Mouse (Mus musculus) adrenal gland, postnatal 25 days (tissue): ENCODE data around the gene Uba1. TPM values are rescaled to one million over a fixed set of nuclear protein-coding genes. Genes with fewer than 3 reads are reported as not detected.

Source experiments
- DNase-seq: peaks from one replicate; pipeline ENCODE4 v3.0.0; 2021; ENCODE audit warnings: mixed read lengths
- long read RNA-seq: library from polyadenylated mRNA; stranded (forward); transcript quantifications from one replicate; pipeline ENCODE4 v2.0.0, GENCODE M21; 2021
- total RNA-seq: library from RNA; stranded (reverse); gene quantifications from 2 replicates; pipeline ENCODE4 v1.2.3, GENCODE M21; 2021

Uba1 gene
- total RNA-seq: 472 and 515 TPM in 2 replicates
- long read RNA-seq, full-length matches to known transcripts: 198 of 255 reads
- long read RNA-seq, partial matches to known transcripts: 43 of 255 reads
- long read RNA-seq, other reads (novel, unspliced or antisense): 14 of 255 reads

- DNase-seq: peak; percentile 66
Measured at GRCm38 (mm10) chrX:20658026-20658652, at the start of gene Uba1. Uba1 (plus strand) TSS chrX:20658326.

DNA sequence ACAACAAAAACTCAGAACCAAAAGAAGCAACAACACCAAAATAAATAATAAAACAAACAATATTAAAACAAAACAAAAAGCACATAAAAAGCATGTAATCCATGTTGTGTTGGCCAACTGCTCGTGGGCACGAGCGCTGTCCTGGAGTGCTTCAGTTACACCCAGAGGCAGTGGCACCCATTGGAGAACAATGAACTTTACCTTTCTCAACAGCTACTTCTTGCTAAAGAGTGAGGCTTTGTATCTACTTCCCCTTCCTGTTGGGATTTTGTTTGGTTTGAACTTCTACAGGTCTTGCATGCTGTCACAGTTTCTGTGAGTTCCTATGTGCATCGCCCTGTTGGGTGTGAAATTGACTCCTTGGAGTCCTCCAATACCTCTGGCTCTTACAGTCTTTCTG is 49.6 kb upstream of the Uba1 start:
- DNase-seq: no peak

DNA sequence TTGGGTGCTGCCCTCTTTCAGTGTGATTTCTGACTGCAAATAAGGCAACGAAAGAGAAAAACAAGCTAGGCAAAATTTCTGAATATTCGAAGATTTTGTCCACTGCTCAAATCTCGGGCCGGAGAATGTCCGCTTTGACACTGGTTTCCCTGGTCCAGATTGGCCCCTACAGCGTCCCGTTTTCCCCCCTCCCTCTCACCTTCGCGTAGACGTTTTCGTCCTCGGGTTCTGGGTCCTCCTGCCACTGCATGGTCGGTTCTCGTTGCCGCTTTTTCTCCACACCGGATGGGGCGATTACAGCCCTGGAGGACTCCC is 41.3 kb upstream of the Uba1 start:
- DNase-seq: no peak

GRCm38 (mm10) chrX:20617176-20617902 is 40.8 kb upstream of the Uba1 start, which contains the start of the genes Rbm10 and Ndufb11:
Rbm10 (plus strand) TSS chrX:20617503.
Ndufb11 (minus strand) TSS chrX:20617619.
- peak; percentile 76 for DNase-seq

GRCm38 (mm10) chrX:20617903-20618399 is 40.2 kb upstream of the Uba1 start:
- DNase-seq: peak; percentile 29

DNA sequence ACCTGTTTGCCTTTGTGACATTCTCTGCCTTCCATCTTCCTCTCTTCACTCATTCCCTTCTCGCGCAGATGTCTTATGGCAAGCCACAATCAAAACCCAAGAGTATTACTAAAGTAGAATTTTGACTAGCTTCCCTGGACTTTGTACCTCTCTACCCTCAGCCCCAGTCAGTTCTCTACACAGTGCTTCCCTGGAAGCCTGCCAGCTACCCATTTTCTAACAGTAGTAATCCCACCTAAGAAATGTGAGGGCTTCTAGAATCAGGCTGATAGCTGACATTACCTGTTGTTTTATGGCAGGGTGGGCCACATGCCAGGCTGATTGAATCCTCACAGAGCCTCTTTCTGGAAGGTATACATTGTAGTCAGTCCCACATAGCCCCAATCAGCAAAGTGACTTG is 20.0 kb upstream of the Uba1 start:
- no peak for DNase-seq

DNA sequence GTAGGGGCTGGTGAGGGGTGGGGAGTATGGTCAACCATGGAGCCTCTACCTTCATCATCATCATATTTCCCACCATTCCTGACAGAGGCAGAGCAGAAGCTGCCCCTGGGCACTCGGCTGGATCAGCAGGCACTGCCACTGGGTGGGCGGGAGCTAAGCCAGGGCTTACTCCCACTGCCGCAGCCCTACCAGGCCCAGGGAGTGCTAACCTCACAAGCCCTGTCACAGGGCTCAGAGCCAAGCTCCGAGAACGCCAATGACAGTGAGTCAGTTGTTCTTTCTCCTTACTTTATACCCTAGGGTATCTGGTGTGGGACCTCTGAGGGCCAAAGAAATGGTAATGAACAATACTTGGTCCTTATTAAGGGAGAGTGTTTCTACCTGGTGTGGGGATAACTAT is 13.3 kb upstream of the Uba1 start:
- peak; percentile 12 for DNase-seq

DNA sequence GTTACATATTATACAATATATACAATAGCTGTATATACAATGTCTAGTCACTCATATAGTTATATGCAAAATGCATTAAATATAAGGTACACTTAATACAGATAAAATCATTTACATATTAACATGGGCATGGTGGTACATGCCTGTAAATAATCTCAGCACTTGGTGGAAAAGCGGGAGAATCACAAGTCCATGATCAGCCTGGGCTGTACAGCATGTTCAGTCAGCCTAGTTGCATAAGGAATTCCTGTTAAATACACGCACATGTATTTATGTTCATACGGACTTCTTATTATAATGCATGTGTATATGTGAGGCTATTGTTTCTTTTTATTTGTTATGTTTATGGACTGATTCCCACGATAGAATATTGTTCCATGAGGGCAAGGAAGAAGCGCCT is 533 bp upstream of the Uba1 start:
- DNase-seq: no peak

DNA sequence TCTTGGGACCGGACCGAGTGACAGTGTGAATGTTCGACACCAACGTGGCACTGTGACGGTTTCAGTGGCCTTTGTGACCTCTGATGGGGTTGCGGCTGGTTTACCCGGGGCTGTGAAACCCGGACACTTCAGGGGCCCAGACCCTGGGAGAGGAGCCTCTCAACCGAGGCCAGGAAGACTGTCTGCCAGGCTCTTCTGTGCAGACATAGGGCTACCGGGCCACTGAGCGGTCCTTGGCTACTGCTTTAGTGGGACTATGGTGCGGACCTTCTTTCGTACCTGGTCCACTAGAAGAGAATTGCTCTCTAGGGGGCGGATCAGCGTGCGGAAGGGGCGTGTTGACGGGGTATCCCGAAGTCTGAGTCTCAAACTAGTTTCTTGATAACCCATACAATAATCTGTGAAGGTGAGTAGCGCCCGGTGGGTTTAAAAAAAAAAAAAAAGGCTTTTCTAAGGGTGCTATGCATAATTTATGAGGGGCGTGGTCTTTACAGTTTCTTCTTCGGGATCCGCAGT is 823 bp downstream of the Uba1 start:
- DNase-seq: no peak

- no peak for DNase-seq
Measured at GRCm38 (mm10) chrX:20662317-20662715, 4.2 kb downstream of the Uba1 start.

GRCm38 (mm10) chrX:20662716-20663443 is 4.8 kb downstream of the Uba1 start:
- DNase-seq: peak; percentile 75

- no peak for DNase-seq
Measured at GRCm38 (mm10) chrX:20663444-20663790, 5.3 kb downstream of the Uba1 start.

DNA sequence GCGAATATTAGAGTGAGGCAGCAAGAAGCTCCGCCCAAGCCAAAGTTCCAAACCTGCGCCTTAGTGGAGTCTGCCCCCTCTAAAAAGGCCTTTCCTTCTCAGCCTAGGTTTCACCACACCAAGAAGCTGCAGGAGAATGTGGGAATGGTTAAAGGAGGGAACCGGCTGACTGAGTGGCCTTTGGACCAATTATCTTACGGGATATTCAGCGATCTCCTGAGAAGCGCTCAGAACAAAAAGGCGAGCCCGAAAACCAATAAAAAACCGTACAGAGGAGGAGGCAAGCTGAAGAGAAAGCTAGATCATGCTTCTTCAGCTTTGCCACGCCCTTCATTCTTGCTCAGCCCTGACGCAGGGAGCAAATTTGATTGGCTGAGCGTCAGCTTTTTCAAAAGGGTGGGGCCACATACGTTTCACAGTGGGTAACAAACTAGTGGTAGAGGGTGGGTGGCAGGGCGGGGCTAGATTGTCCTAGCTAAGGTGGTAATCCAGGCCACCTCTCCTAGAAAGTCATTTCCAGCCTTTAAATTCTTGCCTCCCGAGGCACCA is 29.5 kb downstream of the Uba1 start, which contains the start of gene Cdk16:
Cdk16 (plus strand) TSS at position 436 of the 549 bp plus-strand sequence.
- peak; percentile 72 for DNase-seq

GRCm38 (mm10) chrX:20688068-20688547 is 30.0 kb downstream of the Uba1 start:
- peak; percentile 81 for DNase-seq

DNA sequence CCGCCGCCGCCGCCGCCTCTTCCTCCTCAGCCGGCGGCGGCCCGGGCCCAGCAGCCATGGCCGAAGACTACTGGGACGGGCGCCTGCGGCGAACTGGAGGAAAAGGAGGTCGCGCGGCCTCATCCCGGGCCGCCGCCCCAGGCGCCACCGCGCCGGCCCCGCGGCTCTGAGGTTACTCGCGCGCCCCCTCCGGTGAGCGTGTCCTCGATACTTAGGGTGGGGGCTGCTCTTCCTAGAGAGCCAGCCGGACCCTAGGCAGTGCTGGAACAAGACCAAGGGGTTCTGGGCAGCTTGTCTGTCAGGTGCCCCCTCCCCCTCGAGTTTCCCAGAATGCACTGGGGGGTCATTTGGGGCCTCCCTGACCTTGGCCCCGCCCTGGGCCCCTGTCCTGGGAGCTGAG is 30.5 kb downstream of the Uba1 start:
- DNase-seq: peak; percentile 53

GRCm38 (mm10) chrX:20691566-20691965 is 33.4 kb downstream of the Uba1 start:
- DNase-seq: no peak

DNA sequence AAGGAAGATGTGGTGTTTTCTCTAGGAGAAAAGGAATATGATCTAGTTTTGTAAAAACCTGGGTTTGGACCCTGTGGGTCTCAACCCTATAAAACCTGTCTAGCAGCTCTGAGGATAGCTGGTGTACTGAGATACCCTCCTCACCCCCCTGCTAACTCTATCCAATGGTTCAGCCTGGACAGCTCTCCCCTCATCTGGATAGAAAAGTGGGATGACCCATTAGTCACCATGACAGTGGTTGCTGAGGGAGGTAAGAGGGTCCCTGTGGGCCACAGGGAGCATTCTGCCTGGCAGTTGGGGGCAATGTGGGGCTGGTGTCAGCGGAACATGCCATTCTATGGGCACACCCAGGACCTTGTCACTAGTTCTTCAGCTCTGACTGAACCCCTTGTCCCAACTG is 34.5 kb downstream of the Uba1 start:
- no peak for DNase-seq

DNA sequence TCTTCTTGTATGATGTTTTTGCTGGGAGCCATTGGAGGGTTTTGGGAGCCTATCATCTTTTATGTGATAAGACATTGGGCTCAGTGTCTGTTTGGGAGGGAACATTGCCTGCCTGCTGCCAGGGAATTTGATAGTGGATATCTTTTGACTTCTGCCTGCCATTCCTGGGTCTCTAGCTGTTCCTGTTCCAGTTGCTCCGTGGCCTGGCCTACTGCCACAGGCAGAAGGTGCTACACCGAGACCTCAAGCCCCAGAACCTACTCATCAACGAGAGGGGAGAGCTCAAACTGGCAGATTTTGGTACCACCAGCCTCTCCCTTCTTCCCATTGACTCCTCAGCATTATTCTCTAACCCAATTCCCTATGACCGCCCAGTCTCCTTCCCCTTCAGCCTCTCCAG is 37.7 kb downstream of the Uba1 start:
- no peak for DNase-seq

DNA sequence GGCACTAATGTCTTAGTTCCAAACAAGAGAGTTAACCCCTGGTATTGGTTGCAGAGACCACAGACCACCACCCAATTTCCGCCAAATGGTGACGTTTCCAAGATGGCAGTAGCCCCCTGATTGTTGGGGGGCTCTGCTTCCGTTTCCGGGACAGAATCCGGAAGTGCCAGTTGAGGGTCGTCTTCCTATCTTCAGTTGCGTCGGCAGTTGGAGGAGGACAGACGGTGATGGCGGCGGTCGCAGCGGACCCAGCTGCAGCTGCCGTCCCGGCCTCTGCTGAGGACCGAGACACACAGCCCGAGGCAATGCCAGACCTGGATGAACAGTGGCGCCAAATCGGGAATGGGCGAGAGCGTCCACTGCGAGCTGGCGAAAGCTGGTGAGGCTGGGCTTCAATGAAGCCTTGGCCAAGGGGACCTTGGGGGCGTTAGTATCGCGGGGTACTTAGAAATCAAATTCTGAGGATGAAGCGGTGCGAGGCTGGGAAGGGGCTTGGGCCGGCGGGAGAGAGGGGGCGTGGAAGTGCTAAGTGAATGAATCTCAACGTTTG is 45.7 kb downstream of the Uba1 start, which contains the start of gene Usp11:
Usp11 (plus strand) TSS at position 166 of the 550 bp plus-strand sequence.
- DNase-seq: no peak

DNA sequence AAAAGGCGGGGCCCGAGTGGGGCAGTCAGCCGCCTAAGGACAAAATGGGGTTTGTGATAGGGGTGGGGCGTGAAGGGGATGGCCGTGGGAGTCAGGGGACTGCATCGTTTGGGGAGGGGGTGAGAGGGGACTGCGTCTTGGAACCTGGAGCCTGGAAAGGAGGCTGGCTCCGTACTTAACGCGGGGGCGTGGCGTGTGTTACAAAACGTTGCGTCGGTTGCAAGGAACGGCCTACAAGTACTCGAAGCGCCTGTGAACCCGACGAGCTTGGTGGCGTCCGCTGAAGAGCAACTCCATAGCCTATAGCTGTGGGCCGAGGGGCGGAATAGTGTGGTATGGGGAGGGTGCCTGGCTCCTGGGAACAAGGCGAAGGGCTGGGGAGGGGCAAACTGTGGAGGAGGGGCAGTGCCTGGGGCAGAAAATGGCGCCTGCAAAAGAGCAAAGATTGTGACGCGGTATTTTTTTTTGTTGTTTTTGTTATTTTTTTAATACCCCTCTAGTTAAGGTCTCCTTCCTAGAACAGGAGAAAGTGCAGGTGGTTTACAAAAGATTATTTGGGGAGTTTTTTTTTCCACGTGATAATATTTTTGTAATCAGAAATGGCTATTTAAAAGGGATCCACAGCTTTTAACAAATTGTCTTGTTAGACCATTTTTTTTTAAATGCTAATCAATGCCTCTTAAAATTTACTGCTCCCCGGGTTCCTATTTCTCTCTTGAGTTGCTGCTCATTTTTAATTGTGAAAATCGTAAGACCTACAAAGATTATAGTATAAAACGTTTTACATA is 46.4 kb downstream of the Uba1 start:
- DNase-seq: peak; percentile 68

GRCm38 (mm10) chrX:20705083-20705402 is 46.9 kb downstream of the Uba1 start:
- no peak for DNase-seq
